Mouse (Mus musculus): ENCODE results near the gene Zfp280b. TPM values are rescaled to one million over a fixed set of nuclear protein-coding genes. Genes with fewer than 3 reads are reported as not detected.

Zfp280b gene
- total RNA-seq, 1 experiment from 2014 or later: 4.8 TPM

Other genes starting within 250 kb of the Zfp280b start
- 2.1 TPM in 1 of 3 replicates, not detected in the others for gene Gstt1, start 234.1 kb upstream of the Zfp280b start, total RNA-seq (2017)
- gene Gstt4, start 210.1 kb upstream of the Zfp280b start, total RNA-seq (2017): 0.49 TPM in 1 of 3 replicates, not detected in the others
- gene Gstt2, start 195.2 kb upstream of the Zfp280b start, total RNA-seq (2017): 9.0 to 12.5 TPM (median 10.7 TPM) in 3 replicates
- gene Mif, start 172.4 kb upstream of the Zfp280b start, total RNA-seq (2017): 37.4 to 54.1 TPM (median 41.4 TPM) in 3 replicates
- gene Derl3, start 139.2 kb upstream of the Zfp280b start, total RNA-seq (2017): 2.7 to 7.1 TPM (median 4.3 TPM) in 3 replicates
- 16.2 to 31.0 TPM (median 19.4 TPM) in 3 replicates for gene Smarcb1, start 111.0 kb upstream of the Zfp280b start, total RNA-seq (2017)
- 1.4 to 5.9 TPM (median 5.8 TPM) in 3 replicates for gene Chchd10, start 99.5 kb upstream of the Zfp280b start, total RNA-seq (2017)
- 1.1 TPM in 1 of 3 replicates, not detected in the others for gene Mmp11, start 96.2 kb upstream of the Zfp280b start, total RNA-seq (2017)
- 2.2 TPM in 1 of 3 replicates, not detected in the others for gene Gm867, start 92.0 kb upstream of the Zfp280b start, total RNA-seq (2017)
- gene Vpreb3, start 89.6 kb upstream of the Zfp280b start, total RNA-seq (2017): 0.87 to 5.0 TPM (median 1.2 TPM) in 3 replicates
- 0.10 to 0.53 TPM in 2 of 3 replicates, not detected in the other for gene Gm5134, start 78.1 kb upstream of the Zfp280b start, total RNA-seq (2017)
- not detected in 3 replicates for gene Slc5a4b, start 78.3 kb downstream of the Zfp280b start, total RNA-seq (2017)
- not detected in 3 replicates for gene Slc5a4a, start 114.8 kb downstream of the Zfp280b start, total RNA-seq (2017)
- gene Prmt2, start 205.2 kb downstream of the Zfp280b start, total RNA-seq (2017): 4.3 to 12.5 TPM (median 5.0 TPM) in 3 replicates
- gene S100b, start 221.2 kb downstream of the Zfp280b start, total RNA-seq (2017): not detected in 3 replicates

Measured in monocyte, adult 5-6 weeks (primary cell).